Mouse (Mus musculus) CD4-positive, CD25-positive, alpha-beta regulatory T cell, adult 4 months (primary cell): ENCODE data around the gene Gabbr1. TPM values are rescaled to one million over a fixed set of nuclear protein-coding genes. Genes with fewer than 3 reads are reported as not detected.
A peak's percentile ranks its signal among the peaks of the same experiment; 100 is the strongest.

Experiments
- ATAC-seq: one replicate; pipeline ENCODE4 v1.8.0; 2017
- polyA plus RNA-seq, 2 experiments: library from polyadenylated mRNA; unstranded; fragments of 100-300 nt; shearing (Covaris generic); gene quantifications; one replicate each; pipeline ENCODE4 v1.2.1; 2017

Gene Gabbr1
- polyA plus RNA-seq, 2 experiments from 2014 or later, result 4.7 to 8.6 TPM

DNA sequence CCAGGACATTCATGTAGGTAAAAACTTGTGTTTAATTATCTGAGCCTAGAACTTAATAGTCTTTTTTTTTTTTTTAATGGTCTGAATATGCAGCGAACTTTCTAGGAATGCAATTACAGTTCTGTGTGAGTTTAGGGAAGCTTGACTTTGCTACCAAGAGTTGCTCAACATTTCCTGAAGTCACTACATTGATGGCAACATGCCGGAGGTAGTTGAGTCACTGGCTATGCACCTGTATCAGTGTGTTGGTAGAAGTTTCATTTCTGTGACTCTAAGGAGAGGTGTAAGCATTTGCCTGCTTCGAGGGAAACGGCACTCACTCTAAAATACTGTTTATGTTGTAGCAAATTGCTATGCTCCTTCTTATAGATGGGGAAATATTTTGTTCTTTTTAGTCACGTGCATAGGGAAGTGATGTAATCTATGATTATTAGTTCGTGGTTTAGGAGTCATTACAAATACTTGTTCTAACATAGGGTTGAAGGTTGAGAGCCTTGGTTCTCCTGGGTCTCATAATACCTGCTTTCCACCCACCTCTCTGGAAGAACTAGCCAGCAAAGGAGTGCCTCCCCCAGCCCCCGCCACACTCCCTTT lies 1.0 kb upstream of the Gabbr1 start:
- no peak for ATAC-seq

DNA sequence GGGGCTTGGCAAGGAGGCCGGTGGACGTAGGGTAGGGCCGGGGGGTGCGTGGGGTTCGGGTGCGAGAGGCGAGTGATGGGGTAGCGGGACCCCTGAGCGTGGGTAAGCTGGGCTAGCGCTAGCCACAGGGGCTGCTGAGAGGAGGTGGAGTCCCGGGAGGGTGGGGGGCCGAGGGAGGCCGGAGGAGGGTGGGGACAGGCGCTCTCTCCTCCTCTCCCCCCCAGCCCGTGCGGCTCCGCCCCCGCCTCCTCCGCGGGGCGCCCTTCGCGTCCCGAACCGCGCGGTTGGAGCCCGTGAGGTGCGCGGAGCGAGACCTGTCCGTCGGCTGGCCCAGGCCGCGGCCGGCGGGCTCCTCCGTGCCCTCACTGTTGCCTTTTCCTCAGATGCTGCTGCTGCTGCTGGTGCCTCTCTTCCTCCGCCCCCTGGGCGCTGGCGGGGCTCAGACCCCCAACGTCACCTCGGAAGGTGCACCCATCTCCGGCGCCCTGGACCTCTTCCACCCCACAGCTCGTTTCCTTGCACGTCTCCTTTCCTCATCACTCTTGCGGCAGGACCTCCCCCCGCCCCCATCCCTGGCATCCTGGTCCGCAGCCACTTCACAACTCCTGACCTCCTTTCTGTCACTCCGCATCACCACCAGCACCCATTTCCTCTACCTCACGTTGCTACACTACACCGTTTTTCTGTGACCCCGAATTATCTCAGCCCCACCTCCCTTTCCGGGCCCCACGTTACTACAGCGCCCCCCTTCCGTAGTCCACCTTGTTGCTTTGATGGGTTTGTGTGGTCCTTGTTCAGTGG lies 746 bp downstream of the Gabbr1 start:
- peak; percentile 57 for ATAC-seq

DNA sequence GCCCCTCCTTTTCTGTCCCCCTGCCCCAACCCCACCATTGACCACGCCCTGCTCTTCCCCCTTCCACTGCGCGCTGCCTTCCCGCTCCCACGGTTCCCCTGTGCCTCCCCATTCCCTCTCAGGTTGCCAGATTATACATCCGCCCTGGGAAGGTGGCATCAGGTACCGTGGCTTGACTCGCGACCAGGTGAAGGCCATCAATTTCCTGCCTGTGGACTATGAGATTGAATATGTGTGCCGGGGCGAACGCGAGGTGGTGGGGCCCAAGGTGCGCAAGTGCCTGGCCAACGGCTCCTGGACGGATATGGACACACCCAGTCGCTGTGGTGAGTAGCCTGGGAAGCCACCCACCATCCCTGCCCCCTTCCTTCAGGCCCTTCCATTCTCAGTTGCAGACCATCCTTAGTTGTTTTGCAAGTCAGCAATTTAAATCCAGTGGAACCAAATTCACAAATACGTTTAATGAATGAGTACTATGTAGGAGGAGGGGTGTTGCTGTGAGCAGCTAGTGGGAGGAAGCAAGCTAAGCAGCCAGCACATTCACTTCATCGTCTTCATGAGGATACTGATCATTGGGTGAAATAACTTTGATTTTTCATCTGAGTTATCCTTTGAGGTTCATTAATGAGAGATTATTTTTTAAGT lies 1.7 kb downstream of the Gabbr1 start:
- no peak for ATAC-seq

DNA sequence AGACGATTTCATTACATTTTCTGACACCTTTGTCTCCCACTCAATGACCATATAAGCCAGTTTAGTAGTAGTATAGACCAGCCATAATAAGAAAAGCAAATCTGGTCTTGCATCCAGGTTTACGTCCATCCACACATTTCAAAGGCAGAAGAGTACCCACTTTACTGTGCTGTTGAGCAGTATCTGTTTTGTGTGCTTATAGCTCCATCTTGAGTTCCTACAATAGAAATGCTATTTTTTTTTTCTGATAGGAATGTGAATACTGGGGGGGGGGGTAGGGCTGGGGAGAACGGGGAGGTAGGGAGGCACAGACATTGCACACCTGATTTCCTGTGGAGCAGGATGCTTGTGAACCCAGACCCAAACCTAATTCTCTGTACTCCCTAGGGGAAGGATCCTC lies 2.2 kb downstream of the Gabbr1 start:
- no peak for ATAC-seq

DNA sequence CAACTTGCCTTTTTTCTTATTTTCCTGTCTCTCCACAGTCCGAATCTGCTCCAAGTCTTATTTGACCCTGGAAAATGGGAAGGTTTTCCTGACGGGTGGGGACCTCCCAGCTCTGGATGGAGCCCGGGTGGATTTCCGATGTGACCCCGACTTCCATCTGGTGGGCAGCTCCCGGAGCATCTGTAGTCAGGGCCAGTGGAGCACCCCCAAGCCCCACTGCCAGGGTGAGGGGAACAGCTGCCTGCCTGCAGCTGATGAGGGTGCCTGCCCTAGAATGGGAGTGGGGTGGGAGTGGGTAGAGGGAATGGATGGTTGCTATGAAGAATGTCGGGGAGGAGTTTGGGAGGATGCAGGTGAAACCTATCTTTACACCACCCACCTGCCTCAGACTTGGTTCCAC lies 2.6 kb downstream of the Gabbr1 start:
- ATAC-seq, result no peak

DNA sequence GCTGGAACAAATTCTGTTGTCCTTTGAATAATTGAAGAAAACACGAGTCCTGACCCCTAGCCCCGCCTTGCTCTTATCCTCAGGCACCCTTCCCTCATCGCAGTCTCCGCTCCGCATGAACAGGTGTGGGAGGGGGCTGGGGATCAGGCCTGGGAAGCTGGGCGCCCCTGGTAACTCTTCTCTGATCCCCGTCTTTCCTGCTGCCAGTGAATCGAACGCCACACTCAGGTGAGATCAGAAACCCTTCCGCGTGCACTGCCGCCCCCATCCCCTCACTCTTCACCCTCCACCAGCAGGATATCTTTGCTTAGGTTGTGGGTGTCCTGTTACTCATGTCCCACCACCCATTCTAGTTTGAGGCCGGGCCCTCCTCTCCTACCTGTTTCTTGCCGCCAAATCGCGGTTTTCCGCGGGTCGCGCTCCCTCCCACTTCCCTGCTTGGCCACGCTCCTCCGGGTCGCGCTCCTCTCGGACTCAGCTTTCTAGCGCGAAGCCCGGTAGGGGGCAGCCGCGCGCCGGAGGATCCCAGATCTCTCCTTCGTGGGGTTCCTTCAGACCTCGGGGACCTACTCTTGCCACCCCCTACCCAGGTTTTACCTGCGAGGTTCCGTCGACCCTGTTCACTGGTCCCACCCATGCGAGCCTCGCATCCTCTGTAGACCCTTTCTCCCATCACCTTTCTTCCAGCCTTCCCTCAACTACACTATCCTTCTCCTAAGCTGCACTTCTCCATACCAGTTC lies 4.0 kb downstream of the Gabbr1 start:
- ATAC-seq, result no peak

DNA sequence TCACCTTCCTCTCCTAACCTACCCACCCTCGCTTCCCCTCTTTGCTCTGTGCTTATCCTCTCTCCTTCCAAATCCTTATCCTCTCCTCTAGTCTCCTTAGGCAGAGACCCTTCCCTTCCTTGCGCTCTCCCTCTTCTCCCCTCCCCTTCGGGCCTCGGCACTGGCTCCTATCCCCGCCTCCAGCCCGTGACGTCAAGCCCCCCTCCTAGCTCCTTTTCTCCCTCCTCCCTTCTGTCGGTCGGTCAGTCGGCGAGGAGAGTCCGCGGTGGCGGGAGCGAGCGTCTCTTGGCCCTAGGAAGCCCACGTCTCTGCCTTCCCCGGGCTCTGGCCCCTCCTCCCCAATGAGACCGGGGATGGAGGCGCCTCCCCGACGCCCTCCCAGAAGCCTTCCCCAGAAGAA lies 4.6 kb downstream of the Gabbr1 start:
- ATAC-seq, result no peak

DNA sequence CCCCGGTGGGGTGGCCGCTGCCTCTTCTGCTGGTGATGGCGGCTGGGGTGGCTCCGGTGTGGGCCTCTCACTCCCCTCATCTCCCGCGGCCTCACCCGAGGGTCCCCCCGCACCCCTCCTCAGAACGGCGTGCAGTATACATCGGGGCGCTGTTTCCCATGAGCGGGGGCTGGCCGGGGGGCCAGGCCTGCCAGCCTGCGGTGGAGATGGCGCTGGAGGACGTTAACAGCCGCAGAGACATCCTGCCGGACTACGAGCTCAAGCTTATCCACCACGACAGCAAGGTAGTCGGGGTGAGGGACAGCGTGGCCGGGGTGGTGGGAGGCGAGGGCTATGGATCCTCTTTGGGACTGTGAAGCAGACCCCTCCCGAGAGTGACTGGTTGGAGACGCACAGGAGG lies 5.1 kb downstream of the Gabbr1 start:
- no peak for ATAC-seq

DNA sequence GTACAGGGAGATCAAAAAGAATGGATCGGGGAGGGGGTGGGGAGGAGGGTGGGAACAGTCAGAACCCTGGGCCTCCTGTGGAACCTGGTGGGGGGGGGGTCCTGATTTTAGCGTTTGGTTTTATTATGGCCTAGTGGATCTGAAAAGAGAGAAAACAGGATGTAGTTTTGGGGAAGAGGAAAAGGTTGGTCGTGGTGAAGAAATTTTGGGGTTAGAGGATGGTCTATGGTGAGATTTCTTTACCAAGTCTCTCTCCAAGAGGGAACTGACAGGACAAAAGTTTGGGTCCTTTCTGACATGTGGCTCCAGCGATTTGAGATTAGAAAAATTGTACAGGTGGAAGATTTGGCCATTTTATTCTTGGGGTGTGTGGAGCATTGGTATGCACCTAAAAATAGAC lies 6.0 kb downstream of the Gabbr1 start:
- no peak for ATAC-seq

DNA sequence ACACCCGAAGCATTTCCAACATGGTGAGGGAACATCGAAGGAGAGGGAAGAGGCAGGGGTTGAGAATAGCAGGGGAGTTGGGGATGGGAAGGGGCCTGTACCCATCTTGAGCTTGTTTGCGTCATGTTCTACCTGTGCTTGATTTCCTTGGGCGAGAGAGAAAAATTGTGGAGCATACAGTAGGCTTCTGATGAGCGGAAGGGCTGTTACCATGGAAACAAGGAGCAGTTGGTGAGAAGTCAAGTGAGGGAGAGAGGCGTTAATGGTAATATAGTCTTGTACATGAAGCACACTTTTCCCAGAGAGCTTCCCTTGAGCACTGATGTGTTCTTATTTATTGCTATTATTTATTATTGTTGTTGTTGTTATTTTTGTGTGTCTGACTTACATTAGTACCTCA lies 11.2 kb downstream of the Gabbr1 start:
- no peak for ATAC-seq

DNA sequence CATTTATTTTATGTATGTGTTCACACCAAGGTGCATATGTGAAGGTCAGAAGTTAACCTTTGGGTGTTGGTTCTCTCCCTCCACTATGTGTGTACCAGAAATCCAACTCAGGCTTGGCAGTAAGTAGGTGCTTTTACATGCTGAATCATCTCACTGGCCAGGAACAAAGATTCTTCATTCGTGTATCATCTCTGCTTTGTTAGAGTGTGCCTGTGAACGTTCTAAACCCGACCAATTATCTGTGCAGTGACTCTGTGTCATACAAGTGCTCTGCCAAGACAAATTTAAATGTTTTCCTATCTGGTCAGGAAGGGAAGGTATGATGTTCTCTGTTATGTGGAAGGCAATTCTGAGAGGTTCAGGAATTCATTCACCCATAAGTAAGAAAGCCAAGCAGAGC lies 15.7 kb downstream of the Gabbr1 start:
- ATAC-seq, result no peak

DNA sequence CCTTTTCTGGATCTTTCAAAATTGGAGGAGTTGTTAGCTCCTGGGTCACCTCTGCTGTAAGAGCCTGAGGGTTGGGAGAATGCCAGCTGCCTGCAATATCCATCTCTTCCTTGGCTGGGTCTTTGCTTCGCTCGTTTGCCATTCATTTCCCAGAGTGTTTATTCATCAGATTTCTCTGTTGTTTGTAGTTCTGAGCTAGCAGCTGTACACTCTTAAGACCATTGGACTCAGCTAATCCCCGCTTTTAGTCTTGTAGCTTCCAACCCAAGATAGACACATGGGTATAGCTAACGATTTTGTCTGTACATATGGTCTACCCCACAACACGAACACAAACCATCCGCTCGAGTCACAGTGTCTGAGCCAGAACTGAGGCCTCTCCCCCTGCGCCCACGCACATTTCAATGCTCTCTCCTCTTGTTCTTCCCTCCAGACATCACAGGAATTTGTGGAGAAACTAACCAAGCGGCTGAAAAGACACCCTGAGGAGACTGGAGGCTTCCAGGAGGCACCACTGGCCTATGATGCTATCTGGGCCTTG lies 16.4 kb downstream of the Gabbr1 start:
- ATAC-seq, result no peak

DNA sequence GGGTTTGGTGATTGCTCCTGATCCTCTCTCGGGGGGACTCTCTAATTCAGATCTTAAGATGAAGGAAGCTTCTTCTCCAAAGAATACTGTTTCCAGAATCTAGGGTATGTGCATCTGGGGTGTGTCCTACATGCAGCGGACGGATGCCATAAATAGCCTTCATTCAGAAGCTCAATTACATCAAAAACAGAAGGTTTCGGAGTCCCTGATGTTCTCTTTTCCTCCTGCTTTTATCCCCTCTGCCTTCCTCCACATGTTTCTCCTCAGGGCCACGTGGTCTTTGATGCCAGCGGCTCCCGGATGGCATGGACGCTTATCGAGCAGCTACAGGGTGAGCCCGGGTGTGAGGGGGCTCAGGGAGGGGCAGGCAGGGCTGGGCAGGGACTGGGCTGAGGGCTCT lies 17.3 kb downstream of the Gabbr1 start:
- ATAC-seq, result no peak

DNA sequence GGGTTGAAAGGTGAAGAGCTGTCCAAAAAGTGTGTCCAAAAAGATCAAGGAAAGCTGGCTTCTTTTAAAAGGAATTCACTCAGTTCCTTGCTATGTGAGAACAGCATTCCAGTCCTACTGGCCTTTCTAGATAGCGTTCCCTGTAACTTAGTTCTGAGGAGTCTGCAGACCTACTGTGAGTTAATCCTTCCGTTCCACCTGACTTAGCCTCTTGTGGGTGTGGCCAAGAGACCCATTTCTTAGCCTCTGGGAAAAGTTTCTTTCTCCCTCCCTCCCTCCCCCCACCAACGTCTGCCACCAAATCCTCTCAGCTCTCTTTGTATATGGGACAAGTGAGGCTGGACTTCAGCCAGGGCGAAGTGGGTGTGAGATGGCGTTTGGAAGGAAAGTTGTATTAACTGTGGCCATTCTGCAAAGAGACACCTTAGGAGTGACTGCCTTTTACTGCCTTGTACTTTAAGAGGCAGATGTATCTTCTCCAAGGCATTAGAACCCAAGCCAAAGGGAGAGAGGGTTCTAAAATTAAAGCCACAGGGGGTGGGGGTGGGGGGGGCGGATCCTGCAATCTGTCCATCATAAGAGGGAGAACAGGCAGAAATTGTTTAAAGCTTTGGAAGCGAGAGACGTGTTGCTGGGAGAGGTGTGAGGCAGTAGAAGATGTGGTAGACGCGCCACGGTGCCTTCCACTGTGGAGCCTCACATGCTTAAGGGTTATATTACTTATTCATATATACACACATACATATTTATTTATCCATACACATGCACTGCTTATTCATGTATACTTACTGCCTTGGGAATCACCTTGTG lies 18.1 kb downstream of the Gabbr1 start:
- ATAC-seq, result no peak

DNA sequence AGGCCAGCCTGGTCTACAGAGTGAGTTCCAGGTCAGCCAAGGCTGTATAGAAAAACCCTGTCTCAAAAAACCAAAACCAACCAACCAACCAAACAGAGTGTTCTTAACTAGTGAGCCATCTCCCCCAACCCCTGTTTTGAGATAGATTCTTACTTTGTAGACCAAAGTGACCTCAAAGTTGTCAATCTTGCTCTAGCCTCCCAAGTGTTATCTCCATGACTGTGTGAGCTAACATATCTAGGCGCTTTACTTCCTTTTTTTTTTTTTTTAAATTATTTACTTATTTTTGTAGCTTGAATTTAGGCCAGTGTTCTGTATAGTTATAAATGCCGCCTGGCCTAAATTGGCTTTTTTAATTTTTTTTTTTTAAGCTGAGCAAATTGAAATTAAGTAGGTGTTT lies 20.2 kb downstream of the Gabbr1 start:
- no peak for ATAC-seq

DNA sequence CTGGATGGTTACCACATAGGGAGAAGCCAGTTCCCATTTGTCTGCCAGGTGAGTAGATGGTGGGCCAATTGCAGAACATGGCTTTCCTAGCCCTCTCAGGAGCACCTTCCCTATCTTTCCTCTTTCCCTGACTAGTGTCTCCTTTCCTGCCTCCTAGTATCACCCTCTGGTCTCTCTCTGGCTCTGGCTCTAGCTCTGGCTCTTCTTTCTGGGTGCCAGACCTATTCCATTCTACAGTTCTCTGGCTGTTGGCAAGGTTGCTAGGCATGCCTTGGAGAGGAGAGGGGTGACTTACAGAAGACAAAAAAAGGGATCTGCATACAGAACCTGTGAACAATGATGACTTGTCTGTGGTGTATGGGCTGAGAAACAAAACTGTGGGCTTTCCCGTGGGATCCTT lies 22.1 kb downstream of the Gabbr1 start:
- ATAC-seq, result no peak

DNA sequence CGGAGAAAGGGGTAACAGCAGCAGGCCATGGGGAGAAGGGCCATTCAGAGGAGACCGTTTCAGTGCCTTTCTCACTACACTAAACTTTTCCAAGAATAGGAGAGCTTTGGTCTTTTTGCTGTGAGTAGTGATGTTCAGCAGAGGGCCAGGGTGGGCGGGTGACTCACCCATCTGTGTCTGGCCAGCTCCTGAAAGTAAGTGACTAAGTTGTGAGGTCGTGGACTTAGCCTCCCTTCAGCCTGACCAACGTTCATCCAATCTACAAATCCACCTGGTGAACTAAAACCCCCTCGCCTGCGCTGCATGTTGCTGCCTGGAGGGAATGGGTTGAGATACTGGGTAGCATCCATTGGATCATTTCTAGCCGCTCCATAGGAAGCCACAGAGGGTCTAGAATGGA lies 24.4 kb downstream of the Gabbr1 start:
- ATAC-seq, result no peak

DNA sequence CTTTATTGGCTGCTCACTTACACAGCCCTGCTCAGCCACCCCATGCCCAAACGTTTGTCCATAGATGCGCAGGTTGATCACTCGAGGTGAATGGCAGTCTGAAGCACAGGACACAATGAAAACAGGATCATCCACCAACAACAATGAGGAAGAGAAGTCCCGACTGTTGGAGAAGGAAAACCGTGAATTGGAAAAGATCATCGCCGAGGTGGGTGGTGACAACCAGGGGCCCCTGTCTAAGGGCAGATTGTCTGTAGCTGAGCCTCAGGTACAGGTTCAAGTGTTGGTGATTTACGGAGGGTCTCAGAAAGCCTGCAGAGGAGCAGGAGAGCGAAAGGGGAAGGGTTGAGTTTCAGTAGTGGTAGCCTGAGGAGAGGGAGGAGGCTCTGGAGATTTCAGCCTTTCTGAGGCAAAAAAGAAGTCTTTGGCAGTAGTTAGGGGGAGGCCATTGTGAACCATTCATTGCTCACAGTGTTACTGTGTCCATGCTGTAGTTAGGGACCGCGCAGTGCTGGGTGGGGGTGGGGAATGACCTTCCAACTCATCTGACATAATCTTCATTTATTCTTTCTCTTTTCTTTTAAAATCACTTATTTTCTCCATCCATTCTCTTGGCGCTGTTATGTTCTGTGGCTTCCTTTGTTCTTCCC lies 26.4 kb downstream of the Gabbr1 start:
- no peak for ATAC-seq

DNA sequence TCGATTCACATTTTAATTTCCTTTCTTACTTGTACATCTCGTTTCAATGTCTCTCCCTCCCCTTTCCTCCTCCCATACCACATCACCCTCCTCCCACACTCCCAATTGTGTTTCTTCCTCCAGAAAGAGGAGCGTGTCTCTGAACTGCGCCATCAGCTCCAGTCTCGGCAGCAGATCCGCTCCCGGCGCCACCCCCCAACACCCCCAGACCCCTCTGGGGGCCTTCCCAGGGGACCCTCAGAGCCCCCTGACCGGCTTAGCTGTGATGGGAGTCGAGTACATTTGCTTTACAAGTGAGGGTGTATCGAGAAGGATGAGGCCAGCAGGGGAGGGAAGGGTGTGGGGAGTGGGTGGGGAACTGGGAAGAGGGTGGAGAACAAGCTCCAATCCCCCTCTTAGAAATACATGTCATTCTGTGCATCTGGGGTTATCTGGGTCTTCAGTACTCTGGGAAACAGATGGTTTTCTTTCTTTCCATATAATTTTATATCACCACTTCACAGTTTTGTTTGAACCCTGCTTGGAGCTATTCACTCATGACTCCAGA lies 27.0 kb downstream of the Gabbr1 start:
- no peak for ATAC-seq

DNA sequence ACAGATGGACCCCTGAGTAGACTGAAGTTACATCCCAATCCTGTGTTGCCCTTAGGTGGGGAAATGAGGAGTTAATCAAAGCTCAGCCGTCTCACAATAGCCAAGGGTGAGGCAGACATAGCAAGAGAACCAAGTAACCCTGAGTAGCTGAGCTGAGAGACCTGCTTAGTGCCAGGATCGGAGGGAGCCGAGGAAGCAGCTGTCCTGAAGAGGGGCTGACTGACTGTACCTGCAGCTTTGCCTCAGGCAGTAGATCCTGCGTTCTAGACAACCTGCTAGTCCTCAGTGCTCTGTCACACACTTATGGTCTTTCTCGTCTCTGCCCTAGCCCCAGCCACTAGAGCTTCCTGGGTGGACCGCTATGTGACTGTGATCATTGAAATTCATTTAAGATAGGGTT lies 29.4 kb downstream of the Gabbr1 start:
- no peak for ATAC-seq

DNA sequence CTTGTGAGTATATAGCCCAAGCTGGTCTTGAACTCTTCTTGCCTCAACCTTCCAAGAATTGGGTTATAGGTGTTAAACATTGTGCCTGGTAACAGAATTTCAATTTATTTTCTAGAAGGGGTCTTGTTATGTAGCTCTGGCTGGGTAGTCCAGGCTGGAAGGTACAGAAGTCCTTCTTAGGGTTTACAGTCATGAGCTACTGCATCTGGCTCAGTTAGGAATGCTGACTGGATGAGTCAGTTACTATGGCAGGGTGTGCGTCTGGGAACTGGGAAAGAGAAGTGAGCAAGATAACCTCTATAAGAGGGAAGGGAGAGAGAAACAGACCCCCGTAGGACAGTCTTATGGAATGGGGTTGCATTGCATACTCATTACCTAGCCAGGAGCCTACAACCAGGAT lies 30.0 kb downstream of the Gabbr1 start:
- no peak for ATAC-seq
